ENCODE assay signal across 8 mouse cellular contexts in genomic region chr9:108689106-108689505, GRCm38 (mm10). TPM values are rescaled to one million over a fixed set of nuclear protein-coding genes. Genes with fewer than 3 reads are reported as not detected.
DNase-seq lines count a peak whose midpoint lies in the region; ATAC-seq and TF ChIP-seq lines count a peak whose summit lies in the region.

Prkar2a (plus strand) TSS chr9:108689314.

- H3K4me3 ChIP-seq in lung, embryonic 15.5 days = no peak within 1 kb of the TSS
- H3K4me3 ChIP-seq in embryonic facial prominence, embryonic 15.5 days (replicated peaks) = no peak within 1 kb of the TSS
- H3K4me3 ChIP-seq in limb, embryonic 12.5 days (replicated peaks) = no peak within 1 kb of the TSS
- H3K4me3 ChIP-seq in olfactory bulb, adult 2 months (ENCODE audit: insufficient read depth, low read depth, low read length) = no peak within 1 kb of the TSS

- DNase-seq in lung, adult 18-20 months = no peak
- no peak for DNase-seq in heart, postnatal 10 days
- no peak for DNase-seq in natural killer cell, adult 2 months (ENCODE audit: low spot score in 2 of 2)
- no peak for DNase-seq in kidney, adult 9 months

- no peaks in the 10 kb centered on the region for H3K27me3 ChIP-seq in lung, embryonic 15.5 days
- H3K27me3 ChIP-seq in embryonic facial prominence, embryonic 15.5 days = no peaks in the 10 kb centered on the region
- H3K27me3 ChIP-seq in limb, embryonic 12.5 days = no peaks in the 10 kb centered on the region

- TF ChIP-seq CTCF in olfactory bulb, adult 2 months (IDR thresholded peaks at IDR 0.05; ENCODE audit: insufficient read depth, low read depth, low read length) = no peak

- 0 out of 2 replicates have a peak within 1 kb of the TSS, but pooled peaks have one; percentile 36 for H3K27ac ChIP-seq in lung, embryonic 15.5 days
- no peak within 1 kb of the TSS for H3K27ac ChIP-seq in embryonic facial prominence, embryonic 15.5 days (replicated peaks)
- no peak within 1 kb of the TSS for H3K27ac ChIP-seq in limb, embryonic 12.5 days
- H3K27ac ChIP-seq in olfactory bulb, adult 2 months (ENCODE audit: insufficient read depth, low read depth, low read length) = peak within 1 kb of the TSS; percentile 5; the same call in 1 of the 2 replicates

- no peak for TF ChIP-seq POLR2A in olfactory bulb, adult 2 months (IDR thresholded peaks at IDR 0.05; ENCODE audit: insufficient read depth, low read depth, low read length)

- ATAC-seq in lung, embryonic 15.5 days (ENCODE audit: borderline replicate concordance, extremely low read depth, low FRiP score, low TSS enrichment) = no peak
- no peak for ATAC-seq in embryonic facial prominence, embryonic 15.5 days (ENCODE audit: insufficient number of reproducible peaks, low FRiP score, low TSS enrichment, low read depth)
- no peak for ATAC-seq in limb, embryonic 12.5 days (ENCODE audit: insufficient number of reproducible peaks, insufficient read depth, low FRiP score, low TSS enrichment, low read depth)

- no peak within 1 kb of the TSS for H3K4me2 ChIP-seq in lung, embryonic 15.5 days
- no peak within 1 kb of the TSS for H3K4me2 ChIP-seq in embryonic facial prominence, embryonic 15.5 days (replicated peaks)
- H3K4me2 ChIP-seq in limb, embryonic 12.5 days = no peak within 1 kb of the TSS

- no peak within 1 kb of the TSS for H3K9ac ChIP-seq in lung, embryonic 15.5 days
- H3K9ac ChIP-seq in embryonic facial prominence, embryonic 15.5 days = no peak within 1 kb of the TSS
- 0 out of 2 replicates have a peak within 1 kb of the TSS, but pooled peaks have one; percentile 1 for H3K9ac ChIP-seq in limb, embryonic 12.5 days (replicated peaks)

- no peaks in the 10 kb centered on the region for H3K9me3 ChIP-seq in lung, embryonic 15.5 days
- H3K9me3 ChIP-seq in embryonic facial prominence, embryonic 15.5 days (replicated peaks) = no peaks in the 10 kb centered on the region
- no peaks in the 10 kb centered on the region for H3K9me3 ChIP-seq in limb, embryonic 12.5 days

- WGBS in lung, embryonic 15.5 days = 76% methylated on average over 1 of the region's 1 CpGs
- WGBS in embryonic facial prominence, embryonic 15.5 days = 80% methylated on average over 1 of the region's 1 CpGs
- WGBS in limb, embryonic 12.5 days = 78% methylated on average over 1 of the region's 1 CpGs
- WGBS in olfactory bulb, adult 2 months = 85% methylated on average over 1 of the region's 1 CpGs

- H3K4me1 ChIP-seq in lung, embryonic 15.5 days = peaks cover 40% of the 10 kb centered on the region
- peaks cover 21% of the 10 kb centered on the region for H3K4me1 ChIP-seq in embryonic facial prominence, embryonic 15.5 days
- H3K4me1 ChIP-seq in limb, embryonic 12.5 days (replicated peaks) = peaks cover 24% of the 10 kb centered on the region
- H3K4me1 ChIP-seq in olfactory bulb, adult 2 months (ENCODE audit: control insufficient read depth, insufficient read depth, low read length) = 0 out of 2 replicates have a peak, but pooled peaks cover 2% of the 10 kb centered on the region

- intact Hi-C loops in heart, postnatal 10 days (cut with DNase I) = no loop called here

- no peaks in the 10 kb centered on the region for H3K36me3 ChIP-seq in lung, embryonic 15.5 days
- H3K36me3 ChIP-seq in embryonic facial prominence, embryonic 15.5 days = no peaks in the 10 kb centered on the region
- peaks cover 8% of the 10 kb centered on the region for H3K36me3 ChIP-seq in limb, embryonic 12.5 days

RNA-seq across cellular contexts. Expression of gene Prkar2a, which starts in this region (rescaled TPM):
- polyA plus RNA-seq in lung, embryonic 15.5 days (2015; fragmentation: Nextera tagmentation; extraction: Ambion mirVana) = 23.6 and 24.5 TPM in 2 replicates
- 29.0 and 30.7 TPM in 2 replicates for polyA plus RNA-seq in embryonic facial prominence, embryonic 15.5 days (2015; fragmentation: Nextera tagmentation; extraction: Ambion mirVana)
- 10 to 100 TPM; 73.4 to 79.1 TPM for total RNA-seq in heart, postnatal 10 days (2021)
- polyA plus RNA-seq in limb, embryonic 12.5 days (2016; fragmentation: Nextera tagmentation; extraction: Ambion mirVana) = 34.8 and 35.5 TPM in 2 replicates
- polyA plus RNA-seq in olfactory bulb, adult 2 months (2012; ENCODE audit: insufficient read depth, insufficient read length, low replicate concordance, missing spikeins) = not detected in 2 replicates

Comparison
In these comparisons a context has a peak if more than half of its experiments do, and no peak if none do; other contexts are left out.
1. H3K27ac ChIP-seq: peak in lung, embryonic 15.5 days (single experiment) and olfactory bulb, adult 2 months (single experiment); none in embryonic facial prominence, embryonic 15.5 days (single experiment) and limb, embryonic 12.5 days (single experiment).